Mouse (Mus musculus) heart, adult 2 months (tissue): ENCODE results near the gene Gjb2. TPM values are rescaled to one million over a fixed set of nuclear protein-coding genes. Genes with fewer than 3 reads are reported as not detected.

Experiments used
- DNase-seq, 2 experiments: peaks; one replicate each; pipeline ENCODE4 v3.0.0; 2021
- H3K27ac ChIP-seq: fragments of 200-600 bp; 2 replicates; pipeline ENCODE4 v1.8.1; 2022
- H3K27me3 ChIP-seq: fragments of 200-500 bp; 2 replicates; pipeline ENCODE4 v1.6.1; 2012; ENCODE audit warnings: mild to moderate bottlenecking, low read length, inconsistent platforms, mixed read lengths; ENCODE audit not compliant: control insufficient read depth, insufficient read depth
- H3K36me3 ChIP-seq: fragments of 200-500 bp; 2 replicates; pipeline ENCODE4 v1.6.1; 2012; ENCODE audit warnings: low read length, inconsistent platforms; ENCODE audit not compliant: control insufficient read depth, insufficient read depth
- H3K4me1 ChIP-seq: fragments of 200-500 bp; 2 replicates; pipeline ENCODE4 v1.6.1; 2011; ENCODE audit warnings: low read length; ENCODE audit not compliant: control insufficient read depth, insufficient read depth
- H3K4me3 ChIP-seq: fragments of 200-600 bp; 2 replicates; pipeline ENCODE4 v1.8.1; 2022
- H3K79me2 ChIP-seq: fragments of 200-500 bp; replicated peaks from 2 replicates; pipeline ENCODE4 v1.6.1; 2012; ENCODE audit warnings: mild to moderate bottlenecking, inconsistent platforms, low read length, moderate library complexity, mixed read lengths; ENCODE audit not compliant: control insufficient read depth, insufficient read depth
- H3K9ac ChIP-seq: fragments of 200-500 bp; 2 replicates; pipeline ENCODE4 v1.6.1; 2012; ENCODE audit warnings: low read depth, mild to moderate bottlenecking, control low read depth, inconsistent platforms, low read length, mixed read lengths
- CTCF ChIP-seq: fragments of 200-600 bp; IDR thresholded peaks from 2 replicates; pipeline ENCODE4 v1.8.1; 2022; ENCODE audit warnings: antibody characterized with exemption, mild to moderate bottlenecking, moderate library complexity
- EP300 ChIP-seq: fragments of 200-500 bp; IDR thresholded peaks from 2 replicates; pipeline ENCODE4 v1.6.1; 2011; ENCODE audit warnings: low read depth, low read length, control low read depth; ENCODE audit not compliant: insufficient read depth
- POLR2A ChIP-seq: fragments of 200-500 bp; IDR thresholded peaks from 2 replicates; pipeline ENCODE4 v1.6.1; 2011; ENCODE audit warnings: mild to moderate bottlenecking, low read depth, low read length, control low read depth; ENCODE audit not compliant: insufficient read depth
- WGBS: fragments of 180-500 bp; shearing (Covaris S2); methylation state at CpG from one replicate; pipeline ENCODE4 v1.1.7; 2018; 5-methylcytosine and 5-hydroxymethylcytosine counted together
- intact Hi-C: fragments of 180-260 bp; cut with DNase I; formaldehyde crosslinking; loops from one replicate; pipeline ENCODE4 v1.15.1; 2025
- polyA plus RNA-seq: library from polyadenylated mRNA; depleted of rRNA; stranded (reverse); fragments of >200 nt; gene quantifications from 2 replicates; pipeline ENCODE4 v1.2.3, GENCODE M21; 2012; rRNA removed
- total RNA-seq, 2 experiments: library from RNA; stranded (reverse); gene quantifications; 2 replicates each; pipeline ENCODE4 v1.2.3; 2021

The Gjb2 gene
- total and polyA plus RNA-seq, 3 experiments: 0.20 TPM; not detected in 2

DNA sequence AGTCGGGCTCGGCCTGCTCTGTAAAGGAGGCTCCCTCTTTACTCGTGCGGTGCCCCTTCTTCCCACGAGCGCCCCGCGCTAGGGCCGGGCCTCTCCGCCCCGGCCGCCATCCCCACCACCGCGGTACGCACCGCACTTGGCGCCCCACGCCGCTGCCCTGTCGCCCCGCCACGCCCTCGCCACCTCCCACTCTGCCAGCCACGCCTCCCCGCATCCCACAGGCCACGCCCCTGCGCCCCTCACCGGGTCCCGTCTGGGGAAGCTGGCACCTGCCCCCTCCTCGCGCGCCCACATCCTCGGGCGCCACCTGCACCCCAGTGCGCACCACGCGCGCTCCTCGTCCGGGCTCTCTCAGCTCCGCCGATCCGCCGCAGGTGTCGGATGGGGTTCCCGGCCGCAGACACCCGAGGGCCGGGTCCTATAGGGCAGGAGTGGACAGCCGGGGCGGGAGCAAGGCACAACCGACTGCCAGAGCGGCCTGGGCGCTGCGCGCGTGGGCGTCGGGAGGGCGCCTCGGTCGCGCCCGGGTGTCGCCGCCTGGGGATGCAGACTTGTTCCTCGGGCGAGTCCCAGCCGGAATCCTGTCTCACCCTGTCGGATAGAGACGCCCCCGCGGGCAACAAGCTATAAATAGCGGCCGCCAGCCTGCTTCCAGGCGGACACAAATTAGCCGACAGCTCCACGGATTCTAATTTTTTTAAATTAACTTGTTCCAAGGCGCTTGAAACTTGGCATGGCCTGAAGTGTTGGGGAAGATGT, 46.8 kb downstream of the Gjb2 start, which contains the start of gene Gja3:
TSS of gene Gja3 (minus strand) at position 538 of the 759 bp plus-strand sequence.
- H3K27me3 ChIP-seq: 0 out of 2 replicates have a peak, but pooled peaks cover 1% of the 10 kb centered on the region
- intact Hi-C loops: loop anchor here (1.0 to 2.0 kb wide), 2 partner anchors 29 to 93 kb away; no protein-coding TSS in a partner anchor
- H3K27ac ChIP-seq: no peak within 1 kb of the TSS; the same call in 1 of the 2 replicates

GRCm38 (mm10) chr14:57057204-57057562, 47.3 kb downstream of the Gjb2 start:
- TF ChIP-seq POLR2A (no peak), CTCF (no peak), EP300 (no peak)
- Histone ChIP-seq H3K4me1 (no peaks in the 10 kb centered on the region), H3K36me3 (no peaks in the 10 kb centered on the region), H3K27me3 (0 out of 2 replicates have a peak, but pooled peaks cover 1% of the 10 kb centered on the region), H3K9ac (peak overlapping the region; percentile 57), H3K79me2 (no peaks in the 10 kb centered on the region), H3K4me3 (peak overlapping the region; percentile 51), H3K27ac (no peak overlapping the region; the same call in 1 of the 2 replicates)
- DNase-seq: no peak
- WGBS: 4% methylated on average over 19 of the region's 19 CpGs
- intact Hi-C loops: loop anchor here (1.0 kb wide), 1 partner anchor 93 kb away; no protein-coding TSS in a partner anchor

More for the DNA sequence above, 46.8 kb downstream of the Gjb2 start, which contains the start of gene Gja3:
- Histone ChIP-seq H3K9ac (peak within 1 kb of the TSS; percentile 57), H3K79me2 (no peaks in the 10 kb centered on the region), H3K4me3 (peak within 1 kb of the TSS; percentile 51), H3K36me3 (no peaks in the 10 kb centered on the region), H3K4me1 (no peaks in the 10 kb centered on the region)
- under 1% methylated on average over 79 of the region's 79 CpGs for WGBS
- peak; percentile 50 to 63 for DNase-seq
- TF ChIP-seq POLR2A (no peak), EP300 (no peak), CTCF (no peak)

DNA sequence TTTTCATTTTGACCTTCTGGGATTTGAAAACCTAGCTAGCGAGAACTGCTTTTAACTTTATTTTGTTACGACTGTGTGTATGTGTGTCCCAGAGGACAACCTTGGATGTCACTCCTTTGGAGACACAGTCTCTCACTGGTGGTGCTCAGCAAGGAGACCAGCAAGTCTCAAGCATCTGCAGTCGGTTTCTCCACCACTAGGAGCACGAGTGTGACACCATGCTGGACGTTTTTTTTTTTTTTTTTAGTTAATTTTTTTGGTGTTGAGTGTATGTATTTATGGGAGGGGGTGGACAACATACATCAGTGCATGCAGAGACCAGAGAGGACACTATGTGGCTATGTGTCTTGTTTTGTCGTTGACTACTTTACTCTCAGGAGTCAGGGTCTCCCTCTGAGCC, 51.8 kb downstream of the Gjb2 start:
- Histone ChIP-seq H3K4me1 (no peaks in the 10 kb centered on the region), H3K27ac (no peak overlapping the region), H3K36me3 (no peaks in the 10 kb centered on the region), H3K27me3 (0 out of 2 replicates have a peak, but pooled peaks cover 1% of the 10 kb centered on the region), H3K4me3 (no peak overlapping the region), H3K9ac (no peak overlapping the region), H3K79me2 (no peaks in the 10 kb centered on the region)
- WGBS: 61% methylated on average over 6 of the region's 6 CpGs
- intact Hi-C loops: no loop called here
- no peak for DNase-seq
- TF ChIP-seq CTCF (no peak), POLR2A (no peak), EP300 (no peak)

Other genes starting within 250 kb of the Gjb2 start
- 10 to 100 TPM; 29.1 to 34.7 TPM for gene Zmym2, start 218.0 kb downstream of the Gjb2 start, total RNA-seq
- 6.9 and 14.8 TPM in 2 replicates for gene Zmym2, start 218.0 kb downstream of the Gjb2 start, polyA plus RNA-seq
- 10 to 100 TPM; 18.0 to 22.4 TPM for gene Gja3, start 46.6 kb downstream of the Gjb2 start, total RNA-seq
- 25.0 and 27.6 TPM in 2 replicates for gene Gja3, start 46.6 kb downstream of the Gjb2 start, polyA plus RNA-seq
- not detected for gene Gm4491, start 11.2 kb upstream of the Gjb2 start, total RNA-seq
- gene Gm4491, start 11.2 kb upstream of the Gjb2 start, polyA plus RNA-seq: not detected in 2 replicates
- gene Gjb6, start 28.9 kb upstream of the Gjb2 start, total RNA-seq: not detected
- not detected in 2 replicates for gene Gjb6, start 28.9 kb upstream of the Gjb2 start, polyA plus RNA-seq